Mouse (Mus musculus): ENCODE measurements around the gene Bcat2.

GRCm38 (mm10) chr7:45585923-45586322 lies 16.0 kb downstream of the Bcat2 start:
- no peak for TF ChIP-seq CTCF (IDR thresholded peaks at IDR 0.05)
- TF ChIP-seq EP300 (IDR thresholded peaks at IDR 0.05), result no peak
